ENCODE assay signal across 13 mouse cellular contexts in genomic region chr16:10702399-10702798, GRCm38 (mm10).
A peak's percentile ranks its signal among the peaks of the same experiment; 100 is the strongest.
DNase-seq lines count a peak whose midpoint lies in the region; ATAC-seq and TF ChIP-seq lines count a peak whose summit lies in the region.
"Had no signal": no experiment of that assay in that cellular context is flagged by ENCODE, and none has a peak within 500 bp of the region (broad histone marks: within the 10 kb centered on the region; RNA-seq: fewer than 3 reads in every experiment).

No protein-coding gene starts in this region.

- peak; percentile 61 for DNase-seq in adrenal gland, adult 2 months
- DNase-seq in adrenal gland, adult 8-10 months = no peak
- DNase-seq in liver, postnatal 0 days = peak; percentile 36
- peak; percentile 48 for DNase-seq in adrenal gland, postnatal 10 days
- DNase-seq in lung, postnatal 10 days = peak; percentile 49
- no peak for DNase-seq in right cerebral cortex, postnatal 14 days
- DNase-seq: heart, postnatal 4 days; lung, embryonic 14.5 days had no signal

- H3K9ac ChIP-seq in liver, postnatal 0 days (replicated peaks) = no peak overlapping the region
- H3K9ac ChIP-seq in liver, embryonic 12.5 days = no peak overlapping the region
- no peak overlapping the region for H3K9ac ChIP-seq in midbrain, embryonic 13.5 days (replicated peaks)
- H3K9ac ChIP-seq: lung, embryonic 14.5 days; stomach, embryonic 15.5 days had no signal

- no peak for TF ChIP-seq EP300 in liver, postnatal 0 days (IDR thresholded peaks at IDR 0.05; ENCODE audit: low read depth)

- H3K4me3 ChIP-seq in liver, postnatal 0 days (ENCODE audit: low read depth, low read length) = no peak overlapping the region
- no peak overlapping the region for H3K4me3 ChIP-seq in liver, embryonic 12.5 days
- no peak overlapping the region for H3K4me3 ChIP-seq in midbrain, embryonic 13.5 days (replicated peaks)
- H3K4me3 ChIP-seq: midbrain, embryonic 10.5 days; stomach, embryonic 15.5 days had no signal

- no peaks in the 10 kb centered on the region for H3K27me3 ChIP-seq in liver, postnatal 0 days (ENCODE audit: insufficient read depth, low read length)
- no peaks in the 10 kb centered on the region for H3K27me3 ChIP-seq in liver, embryonic 12.5 days (replicated peaks)
- H3K27me3 ChIP-seq in midbrain, embryonic 13.5 days = no peaks in the 10 kb centered on the region
- H3K27me3 ChIP-seq: stomach, embryonic 15.5 days had no signal

- no peaks in the 10 kb centered on the region for H3K36me3 ChIP-seq in liver, postnatal 0 days (replicated peaks; ENCODE audit: insufficient read depth, low read length)
- H3K36me3 ChIP-seq in liver, embryonic 12.5 days = no peaks in the 10 kb centered on the region
- H3K36me3 ChIP-seq in midbrain, embryonic 13.5 days = 0 out of 2 replicates have a peak, but pooled peaks cover 6% of the 10 kb centered on the region
- H3K36me3 ChIP-seq: midbrain, embryonic 10.5 days; stomach, embryonic 15.5 days had no signal

- TF ChIP-seq CTCF in liver, postnatal 0 days (IDR thresholded peaks at IDR 0.05; ENCODE audit: low read depth) = no peak

- no peaks in the 10 kb centered on the region for H3K9me3 ChIP-seq in liver, postnatal 0 days (ENCODE audit: low read length)
- H3K9me3 ChIP-seq in liver, embryonic 12.5 days (replicated peaks) = no peaks in the 10 kb centered on the region
- H3K9me3 ChIP-seq in midbrain, embryonic 13.5 days = no peaks in the 10 kb centered on the region
- H3K9me3 ChIP-seq: G1E; midbrain, embryonic 10.5 days; stomach, embryonic 15.5 days had no signal

- peaks cover 12% of the 10 kb centered on the region for H3K4me1 ChIP-seq in liver, postnatal 0 days (ENCODE audit: insufficient read depth)
- peaks cover 12% of the 10 kb centered on the region for H3K4me1 ChIP-seq in liver, embryonic 12.5 days
- H3K4me1 ChIP-seq in midbrain, embryonic 13.5 days (replicated peaks) = no peaks in the 10 kb centered on the region

- ATAC-seq in liver, postnatal 0 days = no peak
- ATAC-seq in liver, embryonic 12.5 days = no peak
- ATAC-seq in midbrain, embryonic 13.5 days = no peak

- WGBS in liver, postnatal 0 days (ENCODE audit: insufficient replicate concordance) = 57% methylated on average over 2 of the region's 2 CpGs
- WGBS in liver, embryonic 12.5 days (ENCODE audit: insufficient replicate concordance) = 50% methylated on average over 2 of the region's 2 CpGs
- 78% methylated on average over 2 of the region's 2 CpGs for WGBS in midbrain, embryonic 13.5 days

- H3K4me2 ChIP-seq in liver, postnatal 0 days (ENCODE audit: low read depth, low read length) = no peak overlapping the region
- no peak overlapping the region for H3K4me2 ChIP-seq in liver, embryonic 12.5 days
- no peak overlapping the region for H3K4me2 ChIP-seq in midbrain, embryonic 13.5 days (replicated peaks)
- H3K4me2 ChIP-seq: lung, embryonic 14.5 days; stomach, embryonic 15.5 days had no signal

- no peak overlapping the region for H3K27ac ChIP-seq in liver, postnatal 0 days (ENCODE audit: low read depth)
- H3K27ac ChIP-seq in liver, embryonic 12.5 days = no peak overlapping the region
- H3K27ac ChIP-seq in midbrain, embryonic 13.5 days = no peak overlapping the region
- H3K27ac ChIP-seq: midbrain, embryonic 10.5 days; stomach, embryonic 15.5 days had no signal

Comparison
In these comparisons a context has a peak if more than half of its experiments do, and no peak if none do; other contexts are left out.
1. DNase-seq: peak in adrenal gland, adult 2 months (single experiment), liver, postnatal 0 days (single experiment), adrenal gland, postnatal 10 days (single experiment) and lung, postnatal 10 days (single experiment); none in adrenal gland, adult 8-10 months (single experiment) and right cerebral cortex, postnatal 14 days (single experiment).